Mouse (Mus musculus) activated CD4-positive, CD25-positive, alpha-beta regulatory T cell, adult 4 months (primary cell): ENCODE measurements at regions not wholly inside any gene's neighbourhood (a gene's known extent, or its start where the extent isn't known, plus 50 kb on each side); places are given as distances from the start of the nearest gene placed in this dataset.

ENCODE experiments used
- ATAC-seq: one replicate; pipeline ENCODE4 v1.8.0; 2017

GRCm38 (mm10) chr12:70769538-70770176 lies 55.7 kb upstream of the Frmd6 start:
- no peak for ATAC-seq

GRCm38 (mm10) chr12:70774006-70774405 lies 51.3 kb upstream of the Frmd6 start:
- ATAC-seq, result no peak

GRCm38 (mm10) chr12:70774816-70775591 lies 50.3 kb upstream of the Frmd6 start:
- ATAC-seq, result no peak
